ENCODE assay signal across 8 mouse cellular contexts in the genomic region with DNA sequence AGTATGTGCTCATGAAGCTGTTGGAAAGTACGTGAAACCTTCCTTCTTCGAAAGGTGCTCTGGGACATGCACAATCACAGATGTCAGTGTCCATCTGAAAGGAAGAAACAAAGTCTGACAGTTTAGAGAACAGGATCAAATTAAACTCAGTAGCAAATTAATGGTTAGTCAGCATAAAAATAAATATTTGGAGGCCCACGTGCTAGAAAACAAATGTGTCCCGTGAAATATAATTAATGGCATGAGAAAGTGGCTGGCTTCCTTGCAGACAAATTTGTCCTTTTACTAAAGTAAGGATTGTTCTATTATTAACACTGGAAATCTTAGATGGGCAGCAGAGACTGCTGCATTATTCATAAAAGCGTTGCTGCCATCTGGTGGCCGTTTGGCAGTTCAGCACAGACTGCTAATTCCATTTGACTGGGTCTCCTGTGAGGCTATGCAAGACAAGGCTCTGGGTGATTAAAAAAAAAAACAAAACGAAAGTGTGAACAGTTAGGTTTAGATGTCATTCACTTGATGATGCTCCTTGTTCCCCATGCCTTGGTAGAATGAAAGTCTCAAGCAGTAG.
DNase-seq lines count a peak whose midpoint lies in the region; ATAC-seq and TF ChIP-seq lines count a peak whose summit lies in the region.

No protein-coding gene starts in this region.

- H3K4me1 ChIP-seq in forebrain, embryonic 11.5 days (replicated peaks; ENCODE audit: control insufficient read depth, insufficient read depth, low read length), result no peaks in the 10 kb centered on the region
- H3K4me1 ChIP-seq in liver, postnatal 0 days (ENCODE audit: insufficient read depth), result no peaks in the 10 kb centered on the region
- H3K4me1 ChIP-seq in neural tube, embryonic 15.5 days, result no peaks in the 10 kb centered on the region

- TF ChIP-seq CTCF in liver, postnatal 0 days (IDR thresholded peaks at IDR 0.05; ENCODE audit: low read depth), result peak; percentile 84

- intact Hi-C loops in heart, postnatal 10 days (cut with DNase I), result loop anchor here (1.0 to 2.0 kb wide), 3 partner anchors 115 to 230 kb away; no protein-coding TSS in a partner anchor

- WGBS in forebrain, embryonic 11.5 days, result 29% methylated on average over 7 of the region's 7 CpGs
- 25% methylated on average over 7 of the region's 7 CpGs for WGBS in liver, postnatal 0 days (ENCODE audit: insufficient replicate concordance)
- WGBS in neural tube, embryonic 15.5 days, result 27% methylated on average over 7 of the region's 7 CpGs

- peak; percentile 86 for ATAC-seq in forebrain, embryonic 11.5 days (replicated peaks; ENCODE audit: low FRiP score)
- 0 out of 2 replicates have a peak, but pooled peaks have one; percentile 45 for ATAC-seq in liver, postnatal 0 days
- peak; percentile 89 for ATAC-seq in neural tube, embryonic 15.5 days (ENCODE audit: low FRiP score)

- H3K27me3 ChIP-seq in forebrain, embryonic 11.5 days (ENCODE audit: control insufficient read depth, insufficient read depth, low read length), result no peaks in the 10 kb centered on the region
- no peaks in the 10 kb centered on the region for H3K27me3 ChIP-seq in liver, postnatal 0 days (ENCODE audit: insufficient read depth, low read length)
- H3K27me3 ChIP-seq in neural tube, embryonic 15.5 days (replicated peaks), result no peaks in the 10 kb centered on the region

- no peaks in the 10 kb centered on the region for H3K36me3 ChIP-seq in forebrain, embryonic 11.5 days (ENCODE audit: control insufficient read depth, insufficient read depth, low read length)
- H3K36me3 ChIP-seq in liver, postnatal 0 days (replicated peaks; ENCODE audit: insufficient read depth, low read length), result no peaks in the 10 kb centered on the region
- no peaks in the 10 kb centered on the region for H3K36me3 ChIP-seq in neural tube, embryonic 15.5 days

- no peak overlapping the region for H3K4me3 ChIP-seq in forebrain, embryonic 11.5 days (ENCODE audit: low read depth, low read length)
- no peak overlapping the region for H3K4me3 ChIP-seq in liver, postnatal 0 days (ENCODE audit: low read depth, low read length)
- H3K4me3 ChIP-seq in neural tube, embryonic 15.5 days (replicated peaks), result no peak overlapping the region

- no peaks in the 10 kb centered on the region for H3K9me3 ChIP-seq in forebrain, embryonic 11.5 days (ENCODE audit: control insufficient read depth, low read length)
- no peaks in the 10 kb centered on the region for H3K9me3 ChIP-seq in liver, postnatal 0 days (ENCODE audit: low read length)
- H3K9me3 ChIP-seq in neural tube, embryonic 15.5 days (replicated peaks), result no peaks in the 10 kb centered on the region

- DNase-seq in CD8-positive naive resting alpha-beta T cell, adult 2 months (ENCODE audit: low read depth in 2 of 2, low spot score in 2 of 2), result peak; percentile 38 to 61
- peak; percentile 69 for DNase-seq in brain, embryonic 18.5 days (ENCODE audit: low read depth, low spot score)
- peak; percentile 84 for DNase-seq in forebrain, embryonic 11.5 days (ENCODE audit: low spot score)
- peak; percentile 74 to 85 for DNase-seq in heart, postnatal 10 days
- peak; percentile 77 to 86 for DNase-seq in kidney, postnatal 25 days
- peak; percentile 75 for DNase-seq in liver, postnatal 0 days
- DNase-seq in testis, postnatal 10 days (ENCODE audit: low spot score), result peak; percentile 89

- H3K27ac ChIP-seq in forebrain, embryonic 11.5 days (ENCODE audit: low read depth, low read length), result no peak overlapping the region
- no peak overlapping the region for H3K27ac ChIP-seq in liver, postnatal 0 days (ENCODE audit: low read depth)
- no peak overlapping the region for H3K27ac ChIP-seq in neural tube, embryonic 15.5 days (replicated peaks)

- H3K4me2 ChIP-seq in forebrain, embryonic 11.5 days (ENCODE audit: low read depth, low read length, severe bottlenecking), result no peak overlapping the region
- no peak overlapping the region for H3K4me2 ChIP-seq in liver, postnatal 0 days (ENCODE audit: low read depth, low read length)
- no peak overlapping the region for H3K4me2 ChIP-seq in neural tube, embryonic 15.5 days

- TF ChIP-seq EP300 in liver, postnatal 0 days (IDR thresholded peaks at IDR 0.05; ENCODE audit: low read depth), result no peak

- no peak overlapping the region for H3K9ac ChIP-seq in forebrain, embryonic 11.5 days (ENCODE audit: low read length)
- H3K9ac ChIP-seq in liver, postnatal 0 days (replicated peaks), result no peak overlapping the region
- H3K9ac ChIP-seq in neural tube, embryonic 15.5 days (replicated peaks), result no peak overlapping the region
